Mouse (Mus musculus): ENCODE results near the gene Usp15. TPM values are rescaled to one million over a fixed set of nuclear protein-coding genes. Genes with fewer than 3 reads are reported as not detected.

Usp15 gene
- polyA plus RNA-seq, 1 experiment, result 94.7 TPM

DNA sequence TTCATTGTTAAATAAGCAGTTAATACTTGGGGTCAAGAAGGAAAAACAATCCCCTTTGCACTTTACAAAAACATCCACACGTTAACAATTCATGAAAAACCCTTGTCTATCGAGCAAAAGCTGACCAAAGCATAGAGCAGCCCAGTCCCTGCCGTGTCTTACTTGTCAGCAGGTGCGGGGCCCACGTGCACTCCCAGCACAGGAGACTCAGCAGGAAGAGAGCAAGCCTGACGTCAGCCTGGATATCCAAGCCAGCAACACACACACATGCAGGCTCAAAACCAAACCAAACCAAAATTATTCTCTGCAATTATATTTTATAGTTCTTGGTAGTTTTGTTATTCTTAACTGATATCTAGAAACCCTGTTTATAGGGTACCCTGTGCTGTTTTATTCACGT is 13.6 kb downstream of the Usp15 start:
- H3K4me3 ChIP-seq (ENCODE audit: insufficient read depth, low read length), result no peak overlapping the region
- peaks cover 36% of the 10 kb centered on the region for H3K4me1 ChIP-seq (ENCODE audit: control insufficient read depth, insufficient read depth, low read length)
- no peak for TF ChIP-seq CTCF (IDR thresholded peaks at IDR 0.05; ENCODE audit: low read depth, low read length)
- TF ChIP-seq POLR2A (IDR thresholded peaks at IDR 0.05; ENCODE audit: borderline replicate concordance, low read depth, low read length), result no peak
- no peak overlapping the region for H3K27ac ChIP-seq (ENCODE audit: insufficient read depth, low read depth, low read length)

DNA sequence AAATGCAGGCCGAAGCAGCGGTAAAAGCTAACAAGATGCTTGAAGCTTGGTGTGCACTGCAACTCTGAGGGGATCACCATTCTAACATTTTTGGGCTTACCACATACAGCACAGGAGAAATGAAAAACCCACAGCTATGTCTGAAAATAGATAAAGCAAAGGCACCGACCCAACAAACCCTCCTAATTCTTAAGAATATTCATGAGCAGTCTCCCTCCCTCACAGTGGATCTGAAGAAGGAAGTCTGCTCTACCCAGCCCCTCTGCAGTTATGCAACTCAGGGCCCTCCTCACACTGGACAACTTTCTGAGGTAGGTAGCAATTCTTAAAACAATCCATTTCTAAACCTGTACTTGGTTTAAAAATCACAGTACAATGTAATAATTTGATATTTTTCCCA is 14.4 kb downstream of the Usp15 start:
- no peak overlapping the region for H3K4me3 ChIP-seq (ENCODE audit: insufficient read depth, low read length)
- H3K4me1 ChIP-seq (ENCODE audit: control insufficient read depth, insufficient read depth, low read length), result peaks cover 30% of the 10 kb centered on the region
- no peak overlapping the region for H3K27ac ChIP-seq (ENCODE audit: insufficient read depth, low read depth, low read length)
- no peak for TF ChIP-seq CTCF (IDR thresholded peaks at IDR 0.05; ENCODE audit: low read depth, low read length)
- TF ChIP-seq POLR2A (IDR thresholded peaks at IDR 0.05; ENCODE audit: borderline replicate concordance, low read depth, low read length), result no peak

DNA sequence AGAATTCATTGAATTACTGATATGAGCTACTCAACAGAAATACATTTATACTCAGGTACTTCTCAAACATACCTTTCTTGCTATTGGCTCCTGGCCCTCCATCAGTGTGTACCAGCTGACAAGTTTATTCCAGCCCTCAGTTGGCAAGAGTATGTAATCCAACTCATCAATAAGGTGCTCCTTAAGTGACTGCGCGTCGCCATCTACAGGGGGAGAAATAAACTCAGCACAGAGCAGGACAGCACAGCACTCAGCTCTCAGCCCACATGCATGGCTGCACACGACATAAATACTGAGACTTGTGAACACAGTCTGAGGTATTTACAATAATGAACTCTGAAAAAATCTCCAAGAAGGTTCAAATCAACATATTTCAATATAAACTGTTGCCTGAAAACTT is 21.0 kb downstream of the Usp15 start:
- no peak overlapping the region for H3K27ac ChIP-seq (ENCODE audit: insufficient read depth, low read depth, low read length)
- TF ChIP-seq POLR2A (IDR thresholded peaks at IDR 0.05; ENCODE audit: borderline replicate concordance, low read depth, low read length) (no peak), CTCF (IDR thresholded peaks at IDR 0.05; ENCODE audit: low read depth, low read length) (no peak)
- H3K4me3 ChIP-seq (ENCODE audit: insufficient read depth, low read length), result no peak overlapping the region
- H3K4me1 ChIP-seq (ENCODE audit: control insufficient read depth, insufficient read depth, low read length), result no peaks in the 10 kb centered on the region

DNA sequence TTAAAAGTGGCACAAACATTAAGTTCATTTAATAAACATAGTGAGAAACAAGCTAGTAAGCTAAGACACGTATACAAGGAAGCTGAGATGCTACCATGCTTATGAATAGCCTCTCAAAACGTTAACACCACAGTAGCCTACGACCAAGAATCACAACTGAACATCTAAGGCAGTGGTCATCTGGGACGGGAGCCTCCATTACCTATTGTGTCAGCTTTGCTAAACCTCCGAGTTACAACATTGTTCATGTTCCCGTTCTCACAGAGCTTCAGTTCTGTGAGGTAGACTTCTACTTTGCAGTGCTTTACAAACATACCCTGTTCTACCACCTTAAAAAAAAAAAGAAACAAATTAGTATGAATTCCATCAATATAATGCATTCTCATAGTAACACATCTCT is 25.9 kb downstream of the Usp15 start:
- Histone ChIP-seq H3K27ac (ENCODE audit: insufficient read depth, low read depth, low read length) (no peak overlapping the region), H3K4me1 (ENCODE audit: control insufficient read depth, insufficient read depth, low read length) (no peaks in the 10 kb centered on the region), H3K4me3 (ENCODE audit: insufficient read depth, low read length) (no peak overlapping the region)
- TF ChIP-seq POLR2A (IDR thresholded peaks at IDR 0.05; ENCODE audit: borderline replicate concordance, low read depth, low read length) (no peak), CTCF (IDR thresholded peaks at IDR 0.05; ENCODE audit: low read depth, low read length) (no peak)

DNA sequence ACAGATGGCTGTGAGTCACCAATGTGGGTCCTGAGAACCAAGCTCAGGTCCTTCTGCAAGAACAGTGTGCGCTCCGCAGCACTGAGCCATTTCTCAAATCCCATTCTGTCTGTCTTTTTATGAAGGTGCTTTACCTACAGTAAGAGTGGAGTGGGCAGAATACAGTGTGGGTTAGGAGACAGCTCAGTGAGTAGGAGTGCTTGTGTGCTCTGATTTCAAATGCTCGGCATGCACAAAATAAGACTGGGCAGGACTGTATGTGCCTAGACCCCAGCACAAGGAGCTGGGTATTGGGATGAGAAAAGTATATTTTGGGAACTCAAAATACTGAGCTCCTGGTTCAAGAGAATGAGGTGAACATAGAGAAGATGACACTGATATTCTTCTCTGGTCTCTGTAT is 31.3 kb downstream of the Usp15 start:
- no peak overlapping the region for H3K27ac ChIP-seq (ENCODE audit: insufficient read depth, low read depth, low read length)
- no peak overlapping the region for H3K4me3 ChIP-seq (ENCODE audit: insufficient read depth, low read length)
- H3K4me1 ChIP-seq (ENCODE audit: control insufficient read depth, insufficient read depth, low read length), result no peaks in the 10 kb centered on the region
- no peak for TF ChIP-seq POLR2A (IDR thresholded peaks at IDR 0.05; ENCODE audit: borderline replicate concordance, low read depth, low read length)
- TF ChIP-seq CTCF (IDR thresholded peaks at IDR 0.05; ENCODE audit: low read depth, low read length), result no peak

DNA sequence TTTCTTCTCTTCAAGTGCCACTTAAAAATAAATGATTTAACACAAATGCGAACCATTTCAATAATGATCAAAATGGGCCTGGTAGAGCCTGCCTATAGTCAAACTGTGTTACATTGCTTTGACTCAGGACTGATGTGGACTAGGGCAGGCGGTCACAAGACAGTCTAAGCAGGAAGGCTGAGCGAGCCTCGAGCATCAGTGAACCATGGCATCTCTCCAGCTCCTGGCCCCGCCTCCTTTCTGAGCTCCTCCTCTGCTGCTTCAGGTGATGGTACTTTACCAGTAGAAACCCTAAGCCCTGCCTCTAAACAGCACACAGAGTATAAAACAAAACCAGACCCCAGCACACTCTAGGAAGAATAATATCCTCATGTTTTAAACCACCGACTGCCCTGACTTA is 36.3 kb downstream of the Usp15 start:
- no peak overlapping the region for H3K27ac ChIP-seq (ENCODE audit: insufficient read depth, low read depth, low read length)
- H3K4me1 ChIP-seq (ENCODE audit: control insufficient read depth, insufficient read depth, low read length), result no peaks in the 10 kb centered on the region
- no peak for TF ChIP-seq CTCF (IDR thresholded peaks at IDR 0.05; ENCODE audit: low read depth, low read length)
- TF ChIP-seq POLR2A (IDR thresholded peaks at IDR 0.05; ENCODE audit: borderline replicate concordance, low read depth, low read length), result no peak
- no peak overlapping the region for H3K4me3 ChIP-seq (ENCODE audit: insufficient read depth, low read length)

DNA sequence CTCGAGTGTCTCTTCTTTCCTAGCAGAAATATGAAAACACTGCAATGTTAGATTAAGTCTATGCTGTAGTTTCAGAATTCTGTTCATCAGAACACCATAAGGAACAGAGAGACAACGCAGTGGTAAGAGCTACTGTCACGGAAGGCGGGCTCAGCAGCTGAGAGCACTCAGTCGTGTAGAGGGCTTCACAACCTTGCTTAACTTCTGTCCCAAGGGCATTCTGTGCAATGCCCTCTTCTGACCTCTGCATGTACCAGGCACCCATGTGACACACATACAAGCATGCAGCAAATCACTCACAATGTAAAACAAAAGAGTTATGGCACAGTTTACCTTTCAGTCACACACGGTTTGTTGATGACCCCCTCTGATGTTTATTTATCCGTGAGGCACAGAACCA is 37.5 kb downstream of the Usp15 start:
- Histone ChIP-seq H3K27ac (ENCODE audit: insufficient read depth, low read depth, low read length) (no peak overlapping the region), H3K4me1 (ENCODE audit: control insufficient read depth, insufficient read depth, low read length) (no peaks in the 10 kb centered on the region), H3K4me3 (ENCODE audit: insufficient read depth, low read length) (no peak overlapping the region)
- TF ChIP-seq CTCF (IDR thresholded peaks at IDR 0.05; ENCODE audit: low read depth, low read length), result no peak
- TF ChIP-seq POLR2A (IDR thresholded peaks at IDR 0.05; ENCODE audit: borderline replicate concordance, low read depth, low read length), result no peak

DNA sequence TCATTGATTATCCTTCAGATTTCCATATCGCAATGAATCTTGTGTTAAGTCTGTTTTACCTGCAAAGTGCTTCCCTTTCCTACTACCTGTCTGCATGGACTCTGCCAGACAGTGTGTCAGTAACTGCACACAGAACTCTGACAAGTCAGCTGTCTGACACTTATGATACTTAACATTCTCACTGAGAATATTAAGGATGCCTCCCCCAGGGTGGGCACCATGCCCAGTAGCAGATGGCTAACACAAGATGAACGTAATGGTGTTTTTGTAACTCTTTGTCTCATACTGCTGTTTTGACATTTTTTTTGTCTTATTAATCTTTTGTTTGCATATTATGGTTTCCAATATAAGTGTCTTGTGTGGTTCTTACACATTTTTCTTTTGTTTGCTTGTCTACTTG is 40.4 kb downstream of the Usp15 start:
- Histone ChIP-seq H3K4me3 (ENCODE audit: insufficient read depth, low read length) (no peak overlapping the region), H3K27ac (ENCODE audit: insufficient read depth, low read depth, low read length) (no peak overlapping the region), H3K4me1 (ENCODE audit: control insufficient read depth, insufficient read depth, low read length) (no peaks in the 10 kb centered on the region)
- TF ChIP-seq CTCF (IDR thresholded peaks at IDR 0.05; ENCODE audit: low read depth, low read length) (no peak), POLR2A (IDR thresholded peaks at IDR 0.05; ENCODE audit: borderline replicate concordance, low read depth, low read length) (no peak)

DNA sequence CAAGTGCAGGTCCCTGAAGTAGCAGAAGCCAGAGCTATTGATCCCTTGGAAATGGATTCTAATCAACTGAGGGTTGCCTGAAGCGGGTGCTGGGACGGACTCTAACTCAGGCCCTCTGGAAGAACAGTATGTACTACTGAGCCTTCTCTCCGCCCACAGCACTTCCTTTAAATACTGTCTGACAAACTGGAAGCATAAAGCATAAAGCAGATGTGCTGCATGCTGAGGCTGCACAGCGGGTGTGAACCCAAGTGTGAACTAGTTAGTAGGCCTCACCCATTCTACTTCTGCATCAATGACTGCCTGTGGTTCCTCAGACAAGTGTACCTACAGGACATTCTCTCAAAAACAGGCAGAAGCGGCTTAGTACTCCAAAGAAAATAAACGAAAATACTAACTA is 41.0 kb downstream of the Usp15 start:
- H3K4me3 ChIP-seq (ENCODE audit: insufficient read depth, low read length), result no peak overlapping the region
- H3K4me1 ChIP-seq (ENCODE audit: control insufficient read depth, insufficient read depth, low read length), result no peaks in the 10 kb centered on the region
- H3K27ac ChIP-seq (ENCODE audit: insufficient read depth, low read depth, low read length), result no peak overlapping the region
- TF ChIP-seq CTCF (IDR thresholded peaks at IDR 0.05; ENCODE audit: low read depth, low read length) (no peak), POLR2A (IDR thresholded peaks at IDR 0.05; ENCODE audit: borderline replicate concordance, low read depth, low read length) (no peak)

DNA sequence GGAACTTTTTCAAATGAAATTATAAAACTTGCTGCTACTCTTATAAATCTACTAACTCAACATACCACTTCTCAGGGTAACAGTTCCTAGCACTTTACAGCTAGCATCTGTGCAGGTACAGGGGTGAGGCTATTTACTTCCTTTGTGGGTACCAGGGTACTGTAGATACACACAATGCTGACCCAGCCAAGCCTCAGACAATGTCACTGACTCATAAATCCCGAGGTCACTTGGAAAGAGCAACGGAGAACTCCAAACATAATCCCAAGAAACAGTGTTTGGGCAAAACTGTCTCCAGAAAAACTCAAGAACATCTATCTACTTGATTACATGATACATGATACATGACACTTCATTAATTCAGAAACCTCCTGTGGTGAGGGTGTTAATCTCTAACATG is 43.5 kb downstream of the Usp15 start:
- Histone ChIP-seq H3K27ac (ENCODE audit: insufficient read depth, low read depth, low read length) (no peak overlapping the region), H3K4me3 (ENCODE audit: insufficient read depth, low read length) (no peak overlapping the region), H3K4me1 (ENCODE audit: control insufficient read depth, insufficient read depth, low read length) (no peaks in the 10 kb centered on the region; the same call in 1 of the 2 replicates)
- TF ChIP-seq CTCF (IDR thresholded peaks at IDR 0.05; ENCODE audit: low read depth, low read length) (no peak), POLR2A (IDR thresholded peaks at IDR 0.05; ENCODE audit: borderline replicate concordance, low read depth, low read length) (no peak)

All from bone marrow macrophage, adult 2 months (primary cell).